Mouse (Mus musculus) kidney, adult 18-20 months (tissue): ENCODE results near the gene Olfr801.

Experiments
- DNase-seq: peaks from one replicate; pipeline ENCODE4 v3.0.0; 2021

Gene Olfr801

GRCm38 (mm10) chr10:129673765-129674164 lies at the start of gene Olfr801:
Gene Olfr801, minus strand, starts transcription at chr10:129673865.
- no peak for DNase-seq

GRCm38 (mm10) chr10:129702910-129703309 lies 29.2 kb upstream of the Olfr801 start, which contains the start of gene Olfr804:
Gene Olfr804, plus strand, starts transcription at chr10:129703210.
- no peak for DNase-seq

- DNase-seq: no peak
Measured at GRCm38 (mm10) chr10:129694186-129694585, 20.5 kb upstream of the Olfr801 start, which contains the start of gene Olfr803. Gene Olfr803, minus strand, starts transcription at chr10:129694286.

GRCm38 (mm10) chr10:129688069-129688468 lies 14.4 kb upstream of the Olfr801 start, which contains the start of gene Olfr802:
Gene Olfr802, minus strand, starts transcription at chr10:129688169.
- DNase-seq: no peak

- no peak for DNase-seq
Measured at GRCm38 (mm10) chr10:129657394-129657793, 16.3 kb downstream of the Olfr801 start, which contains the start of gene Olfr800. Gene Olfr800, plus strand, starts transcription at chr10:129657694.

DNA sequence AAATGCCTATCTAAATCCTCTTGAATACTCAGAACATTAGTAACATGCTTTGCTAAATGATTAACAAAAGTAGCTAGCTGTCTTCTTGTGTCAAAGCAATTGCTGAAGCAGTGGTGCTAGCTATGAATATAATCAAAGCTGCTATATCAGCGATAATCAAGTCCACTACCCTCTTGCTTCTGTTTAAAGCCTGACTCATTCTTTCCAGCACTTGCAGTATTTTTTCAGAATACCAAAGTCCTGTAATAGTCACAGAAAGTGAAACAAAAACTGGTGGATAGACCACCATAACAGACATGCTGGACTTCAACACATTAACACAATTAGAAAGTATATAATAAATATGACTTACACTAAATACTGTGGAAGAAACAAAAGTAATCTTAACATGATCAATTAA lies 21.9 kb downstream of the Olfr801 start:
- no peak for DNase-seq

DNA sequence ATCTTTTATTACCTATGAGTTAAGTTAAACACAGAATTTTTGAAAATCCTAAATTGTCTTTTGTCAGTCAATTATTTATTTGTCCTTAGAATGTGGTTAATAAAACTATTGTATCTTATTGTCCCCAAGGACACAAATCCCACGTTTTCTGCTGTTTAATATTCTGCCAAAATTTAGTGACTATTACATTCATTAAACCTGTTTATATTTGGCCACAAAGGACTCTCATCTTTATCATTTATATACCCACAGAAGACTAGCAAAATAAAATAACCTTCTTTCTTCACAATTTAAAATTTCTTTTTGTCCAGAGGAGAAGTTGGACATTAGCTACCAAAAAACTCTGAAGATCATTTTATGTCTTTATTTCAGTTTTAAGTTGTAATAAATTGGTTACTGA lies 36.5 kb downstream of the Olfr801 start, which contains the start of gene Olfr799:
TSS of gene Olfr799 (plus strand) at position 301 of the 400 bp plus-strand sequence.
- no peak for DNase-seq

DNA sequence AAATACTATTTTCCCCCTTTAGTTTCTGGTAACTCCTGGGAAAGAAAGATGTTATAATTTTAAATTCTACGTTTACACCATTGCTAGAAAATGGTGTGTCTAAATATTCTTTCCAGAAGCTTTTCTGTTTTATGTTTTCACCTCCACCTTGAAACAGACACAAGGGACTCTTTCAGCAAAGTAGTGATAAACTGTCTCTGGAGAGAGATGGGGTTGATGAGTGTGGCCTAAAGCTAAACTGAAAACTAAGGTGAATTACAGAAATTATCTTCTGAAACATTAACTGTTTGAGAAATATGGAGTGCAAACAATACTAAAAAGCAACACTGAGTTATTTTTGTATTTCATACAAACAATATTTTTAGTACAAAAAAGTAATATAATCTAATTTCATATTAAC lies 45.8 kb downstream of the Olfr801 start, which contains the start of gene Olfr798:
TSS of gene Olfr798 (minus strand) at position 101 of the 400 bp plus-strand sequence.
- no peak for DNase-seq

- no peak for DNase-seq
Measured at GRCm38 (mm10) chr10:129623251-129623650, 50.4 kb downstream of the Olfr801 start.

DNA sequence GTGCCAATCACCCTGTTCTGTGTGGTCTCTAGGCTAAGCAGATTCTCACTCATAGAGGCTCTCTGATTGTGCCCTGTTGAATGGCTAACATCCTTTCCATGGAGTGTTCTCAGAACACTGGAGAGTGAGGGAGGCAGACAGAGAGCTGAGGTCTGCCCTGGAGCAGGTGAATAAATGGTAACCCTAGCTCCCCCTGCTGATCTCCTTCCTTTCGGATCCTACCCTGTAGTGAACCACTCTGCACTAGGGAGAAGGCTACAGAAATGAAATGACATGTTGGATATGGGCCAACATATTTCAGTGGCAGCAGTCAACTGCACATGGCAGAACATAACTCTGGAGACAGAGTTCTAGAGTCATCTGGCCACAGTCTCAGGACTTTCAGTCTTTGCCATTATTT lies 51.9 kb downstream of the Olfr801 start:
- no peak for DNase-seq
